Mouse (Mus musculus) inflammation-experienced regulatory T-cells (primary cell): ENCODE data around the gene Vps54. TPM values are rescaled to one million over a fixed set of nuclear protein-coding genes. Genes with fewer than 3 reads are reported as not detected.

Experiments used
- polyA plus RNA-seq, 2 experiments: library from polyadenylated mRNA; unstranded; fragments of 100-300 nt; shearing (Covaris generic); gene quantifications; one replicate each; pipeline ENCODE4 v1.2.1; 2017

Gene Vps54
- polyA plus RNA-seq = 100 to 1,000 TPM in 1 of 2 experiments, 10 to 100 TPM in 1; 89.9 to 165 TPM

GRCm38 (mm10) chr11:21239021-21239661 is at the start of gene Vps54:
Gene Vps54 (plus strand): TSS chr11:21239281.

Other genes starting within 250 kb of the Vps54 start
- 100 to 1,000 TPM; 285 to 333 TPM for gene Peli1, start 148.0 kb upstream of the Vps54 start, polyA plus RNA-seq
- 10 to 100 TPM; 52.2 to 59.2 TPM for gene Ugp2, start 131.9 kb downstream of the Vps54 start, polyA plus RNA-seq